11 mouse cellular contexts compared by ENCODE assay signal in the genomic region with DNA sequence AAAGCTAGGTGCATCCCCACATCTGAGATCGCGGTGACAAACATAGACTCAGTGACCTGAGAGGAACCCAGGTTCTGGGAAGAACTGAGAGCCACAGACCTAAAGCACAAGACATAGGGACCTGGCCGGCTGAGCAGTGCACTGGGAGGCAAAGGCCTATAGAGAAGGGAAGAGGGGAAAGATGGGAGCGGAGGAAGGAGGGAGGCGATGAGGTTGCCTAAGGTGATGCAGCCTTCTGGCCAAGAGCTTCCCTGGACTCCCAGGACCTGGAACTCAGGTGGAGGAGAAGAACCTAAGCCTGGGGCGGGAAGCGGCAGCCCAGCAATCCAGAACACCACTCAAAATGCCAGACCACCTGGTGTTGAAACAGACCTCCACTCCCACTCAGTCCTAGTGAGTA. TPM values are rescaled to one million over a fixed set of nuclear protein-coding genes. Genes with fewer than 3 reads are reported as not detected.
DNase-seq lines count a peak whose midpoint lies in the region; ATAC-seq lines count a peak whose summit lies in the region.
"Had no signal": no experiment of that assay in that cellular context is flagged by ENCODE, and none has a peak within 500 bp of the region (broad histone marks: within the 10 kb centered on the region; RNA-seq: fewer than 3 reads in every experiment).

No protein-coding gene starts in this region.

- WGBS in forebrain, embryonic 14.5 days: 20% methylated on average over 7 of the region's 7 CpGs
- WGBS in limb, embryonic 10.5 days: 10% methylated on average over 7 of the region's 7 CpGs
- 10% methylated on average over 7 of the region's 7 CpGs for WGBS in neural tube, embryonic 11.5 days

- no peak overlapping the region for H3K4me3 ChIP-seq in forebrain, embryonic 14.5 days (ENCODE audit: low read depth, low read length)
- peak overlapping the region; percentile 28 for H3K4me3 ChIP-seq in limb, embryonic 10.5 days
- no peak overlapping the region for H3K4me3 ChIP-seq in neural tube, embryonic 11.5 days (ENCODE audit: low read depth, low read length)

- H3K36me3 ChIP-seq in forebrain, embryonic 14.5 days (ENCODE audit: control insufficient read depth, insufficient read depth, low read length): no peaks in the 10 kb centered on the region
- H3K36me3 ChIP-seq in limb, embryonic 10.5 days: no peaks in the 10 kb centered on the region
- H3K36me3 ChIP-seq in neural tube, embryonic 11.5 days (ENCODE audit: control insufficient read depth, insufficient read depth, low read length): no peaks in the 10 kb centered on the region

- peaks cover 18% of the 10 kb centered on the region for H3K27me3 ChIP-seq in forebrain, embryonic 14.5 days (replicated peaks; ENCODE audit: control insufficient read depth, insufficient read depth, low read length)
- H3K27me3 ChIP-seq in limb, embryonic 10.5 days (ENCODE audit: low read depth, poor library complexity, severe bottlenecking): peaks cover 83% of the 10 kb centered on the region
- peaks cover 57% of the 10 kb centered on the region for H3K27me3 ChIP-seq in neural tube, embryonic 11.5 days (ENCODE audit: control insufficient read depth, insufficient read depth, low read length)

- DNase-seq in cerebellum, adult 9-10 months: peak; percentile 41
- no peak for DNase-seq in forebrain, embryonic 14.5 days (ENCODE audit: low spot score)
- DNase-seq in limb, embryonic 10.5 days (ENCODE audit: low spot score): no peak
- DNase-seq in neural tube, embryonic 11.5 days (ENCODE audit: low spot score): peak; percentile 48
- no peak for DNase-seq in adipocyte (ENCODE audit: low spot score)
- DNase-seq in right cerebral cortex, postnatal 36 days (ENCODE audit: low spot score in 2 of 2): no peak
- no peak for DNase-seq in natural killer cell, adult 2 months (ENCODE audit: low spot score in 2 of 2)
- DNase-seq: heart, postnatal 36 days; kidney, adult 9 months; thymus, adult 2 months had no signal

- no peak for ATAC-seq in cerebellum, adult (ENCODE audit: insufficient number of reproducible peaks, low FRiP score, low TSS enrichment)
- ATAC-seq in forebrain, embryonic 14.5 days: no peak
- ATAC-seq in neural tube, embryonic 11.5 days (ENCODE audit: insufficient read depth, low FRiP score, low TSS enrichment): peak; percentile 5; the same call in 1 of the 2 replicates

- H3K4me2 ChIP-seq in forebrain, embryonic 14.5 days (ENCODE audit: low read length): peak overlapping the region; percentile 29; the same call in 1 of the 2 replicates
- peak overlapping the region; percentile 30 for H3K4me2 ChIP-seq in neural tube, embryonic 11.5 days (ENCODE audit: low read depth)

- H3K9me3 ChIP-seq in forebrain, embryonic 14.5 days (replicated peaks; ENCODE audit: control insufficient read depth, low read length): no peaks in the 10 kb centered on the region
- no peaks in the 10 kb centered on the region for H3K9me3 ChIP-seq in limb, embryonic 10.5 days (replicated peaks)
- no peaks in the 10 kb centered on the region for H3K9me3 ChIP-seq in neural tube, embryonic 11.5 days (ENCODE audit: control insufficient read depth, low read length)

- peak overlapping the region; percentile 92 for H3K27ac ChIP-seq in forebrain, embryonic 14.5 days (ENCODE audit: low read depth, low read length)
- peak overlapping the region; percentile 95 for H3K27ac ChIP-seq in limb, embryonic 10.5 days
- H3K27ac ChIP-seq in neural tube, embryonic 11.5 days (ENCODE audit: low read depth, low read length): peak overlapping the region; percentile 83

- H3K9ac ChIP-seq in forebrain, embryonic 14.5 days (ENCODE audit: low read length): peak overlapping the region; percentile 52
- H3K9ac ChIP-seq in neural tube, embryonic 11.5 days (ENCODE audit: low read length): peak overlapping the region; percentile 60

- H3K4me1 ChIP-seq in forebrain, embryonic 14.5 days (ENCODE audit: control insufficient read depth, insufficient read depth, low read length): peaks cover 51% of the 10 kb centered on the region
- peaks cover 76% of the 10 kb centered on the region for H3K4me1 ChIP-seq in limb, embryonic 10.5 days
- peaks cover 42% of the 10 kb centered on the region for H3K4me1 ChIP-seq in neural tube, embryonic 11.5 days (ENCODE audit: control insufficient read depth, insufficient read depth, low read length)

RNA-seq across cellular contexts. Expression of a gene that starts 22.4 kb away (rescaled TPM):
- polyA plus RNA-seq in forebrain, embryonic 14.5 days (2014; fragmentation: Nextera tagmentation; extraction: Ambion mirVana): 48.2 and 61.2 TPM in 2 replicates
- 26.3 and 33.5 TPM in 2 replicates for polyA plus RNA-seq in limb, embryonic 10.5 days (2016; fragmentation: Nextera tagmentation; extraction: Ambion mirVana)
- polyA plus RNA-seq in neural tube, embryonic 11.5 days (2014; fragmentation: Nextera tagmentation; extraction: Ambion mirVana): 36.7 and 40.9 TPM in 2 replicates

Comparison
In these comparisons a context has a peak if more than half of its experiments do, and no peak if none do; other contexts are left out.
1. DNase-seq: peak in cerebellum, adult 9-10 months (single experiment) and neural tube, embryonic 11.5 days (single experiment); none in forebrain, embryonic 14.5 days (single experiment), limb, embryonic 10.5 days (single experiment), adipocyte (single experiment), right cerebral cortex, postnatal 36 days (0 of 2) and natural killer cell, adult 2 months (0 of 2).
2. Peak in every context shown above with its lines, with median percentiles within 50 percentile points of each other: H3K27ac ChIP-seq.